Mouse (Mus musculus): ENCODE measurements around the gene Abcd3.

DNA sequence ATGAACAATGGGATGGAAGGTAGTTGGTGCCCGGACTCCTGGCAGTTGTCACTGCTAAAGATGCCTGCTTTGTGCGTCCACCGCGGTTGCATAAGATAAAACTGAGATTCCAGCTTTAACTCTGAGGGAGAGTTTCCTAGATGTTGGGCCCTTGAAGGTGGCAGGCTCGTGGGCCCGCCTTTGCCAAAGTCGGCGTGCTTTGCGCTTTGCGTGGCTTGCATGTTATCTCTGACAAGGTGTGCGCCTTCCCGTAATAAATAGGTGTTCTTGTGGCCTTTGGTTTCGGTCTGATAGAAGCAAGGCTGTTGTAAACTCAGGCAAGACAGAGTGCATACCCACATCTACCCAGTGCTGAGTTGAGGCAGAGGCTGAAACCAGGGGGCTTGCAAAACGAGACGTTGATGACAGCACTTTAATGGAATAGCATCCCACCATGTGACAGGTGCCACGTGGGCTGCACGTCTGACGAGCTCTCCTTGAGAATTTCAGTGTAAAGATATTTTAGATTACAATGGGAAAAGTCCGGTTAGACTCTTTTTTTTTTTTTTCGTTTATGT, 91.1 kb downstream of the Abcd3 start:
- TF ChIP-seq CTCF (IDR thresholded peaks at IDR 0.05; ENCODE audit: low read depth) (no peak), EP300 (IDR thresholded peaks at IDR 0.05; ENCODE audit: low read depth) (no peak)
